Comparison of ENCODE assay signal across 10 mouse cellular contexts in the genomic region with DNA sequence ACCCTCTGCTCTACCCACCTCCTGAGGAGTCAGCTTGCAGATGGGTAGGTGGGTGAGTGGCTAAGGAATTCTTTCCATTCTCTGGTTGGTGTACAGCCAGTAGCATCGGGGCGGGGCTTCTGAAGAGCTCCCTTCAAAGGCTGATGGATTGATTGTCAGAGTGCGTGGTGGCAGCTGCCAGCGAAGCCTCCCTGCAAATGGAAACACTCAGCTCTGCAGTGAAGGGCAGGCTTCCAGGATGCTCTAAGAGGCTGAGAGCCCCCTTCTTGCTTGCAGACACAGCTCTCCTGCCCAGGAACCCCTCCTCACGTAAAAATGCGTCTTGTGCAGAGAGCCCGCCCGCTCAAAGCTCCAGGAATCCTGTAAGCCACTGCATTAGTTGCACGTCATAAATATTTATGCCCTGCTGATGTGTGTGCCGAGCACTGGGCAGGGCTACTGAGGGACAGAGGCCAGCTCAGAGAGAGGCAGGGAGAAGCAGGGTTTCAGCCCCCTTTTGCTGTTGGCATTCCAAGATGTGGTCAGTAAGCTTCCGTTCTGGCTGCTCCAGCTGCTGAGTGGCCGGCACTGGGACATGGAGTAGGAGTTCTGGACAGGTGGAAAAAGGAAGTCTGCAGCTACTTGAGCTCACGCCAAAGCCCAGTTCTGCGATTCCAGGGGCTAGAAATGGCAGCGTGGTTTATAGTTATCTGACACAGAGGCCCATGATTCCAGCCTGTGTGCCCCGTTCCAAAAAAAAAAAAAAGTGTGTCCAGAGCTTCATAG. TPM values are rescaled to one million over a fixed set of nuclear protein-coding genes. Genes with fewer than 3 reads are reported as not detected.
DNase-seq lines count a peak whose midpoint lies in the region; ATAC-seq lines count a peak whose summit lies in the region.
"Had no signal": no experiment of that assay in that cellular context is flagged by ENCODE, and none has a peak within 500 bp of the region (broad histone marks: within the 10 kb centered on the region; RNA-seq: fewer than 3 reads in every experiment).

No protein-coding gene starts in this region.

- H3K27me3 ChIP-seq in heart, embryonic 13.5 days (replicated peaks): peaks cover 37% of the 10 kb centered on the region
- H3K27me3 ChIP-seq in hindbrain, embryonic 13.5 days: no peaks in the 10 kb centered on the region
- no peaks in the 10 kb centered on the region for H3K27me3 ChIP-seq in midbrain, embryonic 14.5 days (ENCODE audit: control insufficient read depth, insufficient read depth, low read length)
- H3K27me3 ChIP-seq: liver, embryonic 15.5 days had no signal

- no peak for DNase-seq in heart, adult 8-10 months (ENCODE audit: low spot score)
- peak; percentile 70 for DNase-seq in brain, adult 2 months (ENCODE audit: low read depth, low spot score)
- peak; percentile 79 for DNase-seq in midbrain, embryonic 14.5 days
- DNase-seq in spleen, postnatal 36 days (ENCODE audit: low spot score in 2 of 2): no peak
- DNase-seq in frontal cortex, postnatal 10 days (ENCODE audit: low spot score in 2 of 2): no peak
- DNase-seq in gastrocnemius, postnatal 36 days: no peak

- no peak for ATAC-seq in heart, embryonic 13.5 days (ENCODE audit: extremely low read depth, insufficient number of reproducible peaks, low FRiP score, low TSS enrichment)
- peak; percentile 86 for ATAC-seq in hindbrain, embryonic 13.5 days (ENCODE audit: low FRiP score)
- peak; percentile 76 for ATAC-seq in midbrain, embryonic 14.5 days (ENCODE audit: low FRiP score, low TSS enrichment)

- intact Hi-C loops in gastrocnemius, postnatal 36 days (cut with DNase I): loop anchor here (10.0 kb wide), 1 partner anchor 329 kb away; no protein-coding TSS in a partner anchor

- no peak overlapping the region for H3K27ac ChIP-seq in heart, embryonic 13.5 days (replicated peaks)
- H3K27ac ChIP-seq in hindbrain, embryonic 13.5 days: peak overlapping the region; percentile 83
- H3K27ac ChIP-seq in midbrain, embryonic 14.5 days (replicated peaks; ENCODE audit: low read depth, low read length): peak overlapping the region; percentile 75
- H3K27ac ChIP-seq: liver, embryonic 15.5 days had no signal

- H3K9me3 ChIP-seq in heart, embryonic 13.5 days: no peaks in the 10 kb centered on the region
- H3K9me3 ChIP-seq in hindbrain, embryonic 13.5 days: no peaks in the 10 kb centered on the region
- H3K9me3 ChIP-seq in midbrain, embryonic 14.5 days (ENCODE audit: control insufficient read depth, low read length): no peaks in the 10 kb centered on the region
- H3K9me3 ChIP-seq: liver, embryonic 15.5 days had no signal

- H3K36me3 ChIP-seq in heart, embryonic 13.5 days: no peaks in the 10 kb centered on the region
- no peaks in the 10 kb centered on the region for H3K36me3 ChIP-seq in hindbrain, embryonic 13.5 days
- H3K36me3 ChIP-seq in midbrain, embryonic 14.5 days (ENCODE audit: control insufficient read depth, insufficient read depth, low read length): no peaks in the 10 kb centered on the region
- H3K36me3 ChIP-seq: liver, embryonic 15.5 days had no signal

- WGBS in heart, embryonic 13.5 days: 27% methylated on average over 16 of the region's 16 CpGs
- WGBS in hindbrain, embryonic 13.5 days: 29% methylated on average over 16 of the region's 16 CpGs
- 21% methylated on average over 16 of the region's 16 CpGs for WGBS in midbrain, embryonic 14.5 days

- H3K4me2 ChIP-seq in heart, embryonic 13.5 days: peak overlapping the region; percentile 56
- peak overlapping the region; percentile 48 for H3K4me2 ChIP-seq in hindbrain, embryonic 13.5 days
- peak overlapping the region; percentile 51 for H3K4me2 ChIP-seq in midbrain, embryonic 14.5 days (ENCODE audit: low read length)
- H3K4me2 ChIP-seq: liver, embryonic 15.5 days had no signal

- no peak overlapping the region for H3K4me3 ChIP-seq in heart, embryonic 13.5 days
- H3K4me3 ChIP-seq in hindbrain, embryonic 13.5 days: peak overlapping the region; percentile 20
- H3K4me3 ChIP-seq in midbrain, embryonic 14.5 days (replicated peaks; ENCODE audit: low read depth, low read length): 0 out of 2 replicates have a peak overlapping the region, but pooled peaks have one; percentile 5
- H3K4me3 ChIP-seq: liver, embryonic 15.5 days had no signal

- H3K9ac ChIP-seq in heart, embryonic 13.5 days: no peak overlapping the region
- peak overlapping the region; percentile 46 for H3K9ac ChIP-seq in hindbrain, embryonic 13.5 days
- H3K9ac ChIP-seq in midbrain, embryonic 14.5 days (replicated peaks; ENCODE audit: low read length): peak overlapping the region; percentile 36; the same call in 1 of the 2 replicates
- H3K9ac ChIP-seq: liver, embryonic 15.5 days had no signal

- H3K4me1 ChIP-seq in heart, embryonic 13.5 days: peaks cover 8% of the 10 kb centered on the region
- peaks cover 30% of the 10 kb centered on the region for H3K4me1 ChIP-seq in hindbrain, embryonic 13.5 days (replicated peaks)
- peaks cover 23% of the 10 kb centered on the region for H3K4me1 ChIP-seq in midbrain, embryonic 14.5 days (ENCODE audit: control insufficient read depth, insufficient read depth, low read length)
- H3K4me1 ChIP-seq: liver, embryonic 15.5 days had no signal

RNA-seq across cellular contexts. Expression of a gene that starts 24.5 kb away (rescaled TPM):
- polyA plus RNA-seq in heart, embryonic 13.5 days (2015; fragmentation: Nextera tagmentation; extraction: Ambion mirVana): 0.29 and 0.79 TPM in 2 replicates
- under 1 TPM; 0.24 to 0.88 (median 0.35) TPM for total RNA-seq in heart, adult 8-10 months (2022)
- polyA plus RNA-seq in hindbrain, embryonic 13.5 days (2015; fragmentation: Nextera tagmentation; extraction: Ambion mirVana): 44.3 and 45.3 TPM in 2 replicates
- polyA plus RNA-seq in midbrain, embryonic 14.5 days (2014; fragmentation: Nextera tagmentation; extraction: Ambion mirVana): 37.8 and 48.6 TPM in 2 replicates
- total RNA-seq in gastrocnemius, postnatal 36 days (2021): under 1 TPM; 0.23 to 0.74 TPM
- total RNA-seq: common myeloid progenitor, adult 5-6 weeks had no signal

Comparison
In these comparisons a context has a peak if more than half of its experiments do, and no peak if none do; other contexts are left out.
1. DNase-seq: peak in brain, adult 2 months (single experiment) and midbrain, embryonic 14.5 days (single experiment); none in heart, adult 8-10 months (single experiment), spleen, postnatal 36 days (0 of 2), frontal cortex, postnatal 10 days (0 of 2) and gastrocnemius, postnatal 36 days (0 of 2).
2. RNA of a gene that starts 24.5 kb away (polyA plus RNA-seq): 37.8 to 48.6 TPM in midbrain, embryonic 14.5 days and 44.3 to 45.3 TPM in hindbrain, embryonic 13.5 days; 0.29 to 0.79 TPM in heart, embryonic 13.5 days; every median in the first group is over 10 times any median in the second.
3. Peak in every context shown above with its lines, with median percentiles within 50 percentile points of each other: H3K4me2 ChIP-seq.